Mouse (Mus musculus) lung, postnatal 25 days (tissue): ENCODE data around the gene Jade3.
"Not testable (repeated sequence)": the region's sequence is repeated elsewhere in the genome, so short reads cannot be mapped to it uniquely, and the experiment has no call there.

Experiments
- DNase-seq: peaks from one replicate; pipeline ENCODE4 v3.0.0; 2022; ENCODE audit warnings: low spot score

The Jade3 gene

DNA sequence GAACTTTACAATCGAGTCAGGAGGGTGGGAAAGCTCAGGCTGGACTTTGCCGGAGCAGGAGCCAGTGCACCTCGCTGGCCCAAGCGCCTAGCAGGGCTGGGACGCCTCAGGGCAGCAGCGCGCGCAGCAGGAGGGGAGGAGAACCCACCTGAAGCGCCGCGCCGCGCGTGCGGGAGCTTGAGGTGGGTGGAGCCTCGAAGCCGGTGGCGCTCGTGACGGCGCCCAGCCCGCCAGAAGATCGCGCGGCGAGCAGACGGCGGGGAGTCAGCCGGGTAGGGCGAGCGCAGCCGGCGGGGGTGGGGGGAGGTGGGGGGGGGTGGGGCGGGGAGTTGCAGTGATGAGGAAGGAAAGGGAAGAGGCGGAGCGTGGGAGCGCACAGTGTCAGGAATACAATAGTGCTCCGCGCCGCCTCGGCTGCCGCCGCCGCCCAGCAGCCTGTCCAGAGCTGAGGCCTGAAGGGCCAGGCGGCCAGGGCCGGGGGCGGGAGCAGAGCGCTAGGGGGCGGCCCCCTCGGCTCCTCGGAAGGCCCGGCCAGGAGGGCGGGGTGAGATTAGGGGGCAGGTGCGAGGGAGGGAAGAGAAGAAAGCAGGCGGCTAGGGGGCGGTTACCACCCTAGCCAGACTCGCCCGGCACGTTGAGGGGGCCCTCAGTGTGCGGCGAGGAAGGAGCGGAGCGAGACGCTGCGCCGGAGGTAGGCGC lies at the start of gene Jade3:
TSS of gene Jade3 (plus strand) at position 549 of the 699 bp plus-strand sequence.
- DNase-seq, result peak; percentile 85

DNA sequence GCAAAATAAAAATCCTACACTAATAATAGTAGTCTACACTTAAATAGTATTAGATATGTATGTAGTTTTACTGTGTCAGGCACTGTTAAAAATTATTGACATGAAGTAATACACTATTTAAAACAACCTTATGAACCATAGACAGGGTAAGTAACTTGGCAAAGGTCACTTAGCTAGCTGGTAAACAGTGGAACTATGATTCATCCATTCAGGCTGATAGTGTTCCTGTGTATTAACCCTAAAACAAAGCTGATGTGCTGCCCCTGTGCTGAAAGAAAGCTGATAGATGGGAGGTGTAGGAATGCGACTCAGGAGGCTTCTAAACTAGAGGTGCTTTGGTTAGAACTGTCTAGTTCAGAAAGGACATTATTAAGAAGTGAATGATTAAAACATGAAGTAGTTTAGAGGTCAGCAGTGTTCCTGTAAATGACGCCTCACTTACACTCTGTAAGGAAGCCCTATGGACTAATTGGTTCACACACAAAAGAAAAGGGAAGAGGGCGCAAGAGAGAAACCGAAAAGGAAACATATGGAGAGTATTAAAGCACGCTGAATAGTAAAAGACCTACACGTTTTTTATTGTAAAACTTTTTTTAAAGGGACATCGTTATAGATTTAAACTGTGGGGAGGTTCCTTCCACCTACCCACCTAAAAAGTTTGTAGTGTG lies 46.0 kb upstream of the Jade3 start:
- no peak for DNase-seq

DNA sequence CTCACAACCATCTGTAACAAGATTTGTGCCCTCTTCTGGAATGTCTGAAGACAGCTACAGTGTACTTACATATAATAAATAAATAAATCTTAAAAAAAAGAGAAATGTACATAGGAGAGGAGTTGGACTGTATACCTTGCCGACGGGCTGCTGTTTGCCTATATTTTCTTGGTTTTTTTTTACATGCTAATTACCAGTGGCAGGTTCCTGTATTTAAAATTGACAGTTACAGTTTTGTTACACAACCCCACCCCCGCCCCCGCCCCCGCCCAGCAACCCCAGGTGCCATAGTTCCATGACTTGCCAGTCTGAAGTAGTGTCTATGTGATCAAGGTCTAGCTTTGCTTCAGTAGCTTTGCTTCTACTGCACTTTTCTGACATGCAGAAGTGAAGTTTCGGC lies 43.2 kb upstream of the Jade3 start:
- no peak for DNase-seq

DNA sequence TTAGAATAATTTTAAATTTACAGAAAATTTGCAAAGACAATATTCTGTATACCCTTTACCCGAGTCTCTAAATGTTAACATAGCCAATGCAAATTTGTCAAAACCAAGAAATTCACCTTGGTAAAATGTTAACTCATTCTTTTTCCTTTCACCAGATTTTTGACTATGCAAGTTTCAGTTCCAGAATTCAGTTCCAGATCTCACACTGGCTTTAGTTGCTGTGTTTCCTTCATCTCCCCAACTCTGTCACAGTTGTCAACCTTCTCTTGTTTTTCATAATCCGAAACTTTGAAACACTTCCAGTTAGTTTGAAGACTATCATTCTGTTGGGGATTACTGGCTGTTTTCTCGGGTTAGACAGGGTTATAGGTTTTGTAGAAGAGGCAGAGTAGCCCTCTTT lies 38.5 kb upstream of the Jade3 start:
- DNase-seq, result no peak

- DNase-seq, result not testable (repeated sequence)
Observed at GRCm38 (mm10) chrX:20391964-20392363, 33.5 kb upstream of the Jade3 start.

- no peak for DNase-seq
Observed at GRCm38 (mm10) chrX:20392942-20393341, 32.5 kb upstream of the Jade3 start.

DNA sequence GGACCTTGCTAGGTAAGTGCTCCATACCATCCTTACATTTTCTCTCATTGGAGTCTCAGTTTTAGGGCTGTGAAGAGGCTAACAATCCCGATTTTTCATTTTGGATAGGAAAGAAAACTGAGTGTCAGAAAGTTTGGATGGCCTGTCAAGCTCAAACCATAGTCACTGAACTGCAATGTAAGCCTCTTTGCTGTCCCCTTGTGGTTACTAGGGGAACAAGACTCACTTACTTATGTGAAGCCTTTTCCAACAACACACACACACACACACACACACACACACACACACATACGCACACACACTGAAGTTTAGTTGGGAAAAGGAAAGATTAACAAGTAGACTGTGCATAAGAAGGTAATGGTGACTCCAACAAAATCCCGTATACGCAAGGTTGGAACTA lies 21.4 kb upstream of the Jade3 start:
- no peak for DNase-seq

GRCm38 (mm10) chrX:20406909-20407308 lies 18.6 kb upstream of the Jade3 start:
- no peak for DNase-seq

GRCm38 (mm10) chrX:20407676-20408075 lies 17.8 kb upstream of the Jade3 start:
- no peak for DNase-seq

DNA sequence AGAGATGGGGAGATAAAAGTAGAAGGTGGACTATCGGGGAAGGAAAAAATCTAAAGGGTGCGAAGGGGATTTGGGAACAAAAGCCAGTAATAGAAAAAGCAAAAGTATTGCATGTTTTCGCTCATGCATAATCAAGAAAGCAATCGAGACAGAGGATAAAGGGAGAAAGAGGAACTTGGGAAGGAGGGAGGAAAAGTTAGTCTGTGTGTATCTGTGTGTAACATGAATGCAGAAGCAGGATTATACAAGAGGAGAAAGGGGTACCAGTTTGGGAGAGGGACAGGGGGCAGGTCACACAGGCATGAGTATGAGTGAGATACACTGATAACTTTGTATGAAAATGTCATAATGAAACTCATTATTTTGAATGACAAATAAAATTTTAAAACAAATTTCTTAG lies 14.1 kb upstream of the Jade3 start:
- DNase-seq, result no peak

GRCm38 (mm10) chrX:20412221-20412620 lies 13.3 kb upstream of the Jade3 start:
- no peak for DNase-seq

- DNase-seq, result no peak
Observed at GRCm38 (mm10) chrX:20414885-20415622, 10.4 kb upstream of the Jade3 start.

- DNase-seq, result no peak
Observed at GRCm38 (mm10) chrX:20418461-20418860, 7.0 kb upstream of the Jade3 start.

DNA sequence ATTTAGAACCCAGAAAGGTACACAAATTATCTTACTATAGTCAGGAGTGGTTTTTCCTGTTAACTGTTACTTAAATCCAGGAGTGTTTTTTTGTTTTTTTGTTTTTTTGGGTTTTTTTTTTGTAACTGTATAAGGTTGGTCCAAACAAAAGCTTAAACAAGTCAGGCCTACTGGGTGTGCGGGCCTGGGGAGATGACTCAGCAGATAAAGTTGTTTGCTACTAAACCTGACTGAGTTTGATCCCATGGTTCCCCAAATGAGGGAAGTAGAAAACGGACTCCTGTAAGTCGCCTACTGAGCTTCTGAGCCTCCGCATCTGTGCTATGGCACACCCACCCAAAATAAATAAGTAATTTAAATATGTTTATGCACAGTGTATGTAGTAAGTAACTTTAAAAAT lies 6.0 kb upstream of the Jade3 start:
- DNase-seq, result no peak

- DNase-seq, result peak; percentile 18
Observed at GRCm38 (mm10) chrX:20425839-20426449, 456 bp downstream of the Jade3 start.

DNA sequence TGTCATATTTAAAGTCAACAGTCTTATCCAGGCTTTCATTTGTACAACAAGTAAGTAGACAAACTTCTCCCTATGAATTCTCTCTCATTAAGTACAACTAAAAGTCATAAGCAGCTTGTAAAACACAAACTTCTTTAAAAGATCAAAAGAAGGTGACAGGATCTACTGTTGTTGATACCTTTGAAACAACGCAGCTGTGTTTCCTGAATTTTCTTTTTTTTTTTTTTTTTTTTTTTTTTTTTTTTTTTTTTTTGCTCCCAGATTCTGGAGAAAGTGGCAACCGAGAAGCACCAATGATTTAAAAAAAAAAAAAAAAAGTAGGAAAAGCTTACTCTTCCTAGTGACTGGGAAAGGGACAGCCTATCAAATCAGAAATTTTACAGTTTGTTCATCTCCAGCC lies 57.7 kb downstream of the Jade3 start:
- DNase-seq, result no peak

DNA sequence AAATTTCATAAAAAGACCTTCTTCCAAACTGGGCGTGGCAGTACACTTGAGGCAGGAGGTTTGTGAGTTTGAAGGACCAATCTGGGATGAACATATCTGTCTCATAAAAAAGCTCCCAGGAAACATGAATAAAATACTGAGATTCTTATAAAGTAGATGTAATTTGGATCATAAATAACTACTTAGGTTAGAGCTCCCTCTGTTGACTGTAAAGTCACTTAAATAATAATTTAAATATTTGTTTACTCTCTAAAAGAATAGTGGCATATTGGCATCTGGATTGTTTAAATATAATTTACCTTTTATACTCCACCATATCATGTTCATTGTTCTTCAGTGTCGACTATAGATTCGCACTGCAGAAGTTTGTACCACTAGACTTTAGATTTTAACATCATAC lies 72.2 kb downstream of the Jade3 start:
- DNase-seq, result no peak

DNA sequence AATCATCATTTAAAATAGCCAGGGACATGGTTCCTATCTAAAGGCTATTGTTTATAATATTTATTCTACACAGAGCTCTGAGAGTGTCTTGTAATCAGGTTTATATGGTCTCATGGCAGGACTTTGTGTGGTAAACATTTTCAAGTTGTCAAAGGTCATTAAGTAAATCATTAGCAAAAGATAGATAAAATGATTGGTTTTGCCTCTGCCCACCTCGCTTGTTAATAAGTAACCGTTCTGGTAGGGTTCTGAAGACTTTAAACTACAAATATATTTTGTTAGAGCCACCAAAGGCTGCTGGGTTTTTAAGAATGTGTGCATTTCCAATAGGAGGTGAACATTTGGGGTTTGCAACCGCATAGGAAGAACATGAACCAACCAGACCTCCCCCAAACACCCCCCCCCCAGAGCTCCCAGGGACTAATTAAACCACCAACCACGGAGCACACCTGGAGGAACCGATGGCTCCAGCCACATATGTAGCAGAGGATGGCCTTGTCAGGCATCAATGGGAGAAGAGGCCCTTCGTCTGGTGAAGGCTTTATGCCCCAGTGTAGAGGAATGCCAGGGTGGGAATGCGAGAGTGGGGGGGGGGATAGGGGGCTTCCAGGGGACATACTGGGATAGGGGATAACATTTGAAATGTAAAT lies 94.9 kb downstream of the Jade3 start:
- DNase-seq, result no peak

DNA sequence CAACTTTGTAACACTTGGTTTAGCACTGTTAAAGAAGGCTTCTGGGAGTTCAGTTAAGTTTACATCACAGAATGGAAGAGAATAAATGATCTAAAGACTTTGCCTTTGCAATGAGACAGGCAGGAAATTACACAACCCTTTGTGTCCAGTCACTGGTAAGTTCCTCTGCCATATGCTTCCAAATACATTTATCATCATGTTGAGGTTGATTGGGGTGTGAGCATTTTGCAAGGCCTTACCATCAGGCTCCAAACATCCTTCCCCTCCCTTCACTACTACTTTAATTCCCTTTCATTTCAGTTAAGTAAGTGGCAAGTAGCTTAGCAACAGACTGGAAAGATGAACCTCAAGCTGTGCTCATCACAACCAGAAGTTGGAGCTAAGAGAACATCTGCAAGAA lies 96.1 kb downstream of the Jade3 start:
- no peak for DNase-seq

- DNase-seq, result no peak
Observed at GRCm38 (mm10) chrX:20532621-20533020, 107.1 kb downstream of the Jade3 start.

GRCm38 (mm10) chrX:20543867-20544266 lies 118.4 kb downstream of the Jade3 start:
- DNase-seq, result no peak

GRCm38 (mm10) chrX:20547609-20548008 lies 122.1 kb downstream of the Jade3 start:
- peak; percentile 50 for DNase-seq
